Mouse (Mus musculus): ENCODE data around the gene Gm21981. TPM values are rescaled to one million over a fixed set of nuclear protein-coding genes. Genes with fewer than 3 reads are reported as not detected.

Gene Gm21981
- 0.20 and 0.39 TPM in 2 replicates for polyA plus RNA-seq (2012; rRNA removed)

- Histone ChIP-seq H3K4me3 (ENCODE audit: low read depth, low read length) (peak within 1 kb of the TSS; percentile 86), H3K36me3 (ENCODE audit: control insufficient read depth, insufficient read depth, low read length) (no peaks in the 10 kb centered on the region), H3K27ac (ENCODE audit: insufficient read depth, low read depth, low read length) (no peak within 1 kb of the TSS), H3K4me1 (ENCODE audit: control insufficient read depth, insufficient read depth, insufficient read length, low read length) (peaks cover 2% of the 10 kb centered on the region), H3K27me3 (ENCODE audit: control insufficient read depth, insufficient read depth, low read length) (no peaks in the 10 kb centered on the region)
- TF ChIP-seq POLR2A (IDR thresholded peaks at IDR 0.05; ENCODE audit: low read depth, low read length) (no peak), CTCF (IDR thresholded peaks at IDR 0.05; ENCODE audit: extremely low read depth, insufficient read length, insufficient replicate concordance, low read depth, low read length) (no peak)
- WGBS: 3% methylated on average over 3 of the region's 3 CpGs
Measured at GRCm38 (mm10) chr17:47694442-47694502, at the start of gene Gm21981. TSS of gene Gm21981 (minus strand) at chr17:47694455.

GRCm38 (mm10) chr17:47742991-47743734 lies 48.9 kb upstream of the Gm21981 start:
- peaks cover 16% of the 10 kb centered on the region for H3K4me1 ChIP-seq (ENCODE audit: control insufficient read depth, insufficient read depth, insufficient read length, low read length)
- TF ChIP-seq CTCF (IDR thresholded peaks at IDR 0.05; ENCODE audit: extremely low read depth, insufficient read length, insufficient replicate concordance, low read depth, low read length) (peak; percentile 34; the same call in 1 of the 2 replicates), POLR2A (IDR thresholded peaks at IDR 0.05; ENCODE audit: low read depth, low read length) (no peak)
- WGBS: 51% methylated on average over 16 of the region's 16 CpGs
- no peak overlapping the region for H3K4me3 ChIP-seq (ENCODE audit: low read depth, low read length)
- peaks cover 3% of the 10 kb centered on the region; the same call in 1 of the 2 replicates for H3K36me3 ChIP-seq (ENCODE audit: control insufficient read depth, insufficient read depth, low read length)
- H3K27ac ChIP-seq (ENCODE audit: insufficient read depth, low read depth, low read length): no peak overlapping the region
- no peaks in the 10 kb centered on the region for H3K27me3 ChIP-seq (ENCODE audit: control insufficient read depth, insufficient read depth, low read length)

- 65% methylated on average over 2 of the region's 2 CpGs for WGBS
- no peak overlapping the region for H3K4me3 ChIP-seq (ENCODE audit: low read depth, low read length)
- TF ChIP-seq CTCF (IDR thresholded peaks at IDR 0.05; ENCODE audit: extremely low read depth, insufficient read length, insufficient replicate concordance, low read depth, low read length) (no peak), POLR2A (IDR thresholded peaks at IDR 0.05; ENCODE audit: low read depth, low read length) (no peak)
- no peaks in the 10 kb centered on the region for H3K27me3 ChIP-seq (ENCODE audit: control insufficient read depth, insufficient read depth, low read length)
- H3K27ac ChIP-seq (ENCODE audit: insufficient read depth, low read depth, low read length): no peak overlapping the region
- H3K4me1 ChIP-seq (ENCODE audit: control insufficient read depth, insufficient read depth, insufficient read length, low read length): peaks cover 16% of the 10 kb centered on the region
- H3K36me3 ChIP-seq (ENCODE audit: control insufficient read depth, insufficient read depth, low read length): no peaks in the 10 kb centered on the region
Measured at GRCm38 (mm10) chr17:47740186-47740585, 45.9 kb upstream of the Gm21981 start.

- Histone ChIP-seq H3K4me1 (ENCODE audit: control insufficient read depth, insufficient read depth, insufficient read length, low read length) (peaks cover 16% of the 10 kb centered on the region), H3K27ac (ENCODE audit: insufficient read depth, low read depth, low read length) (peak overlapping the region; percentile 62), H3K36me3 (ENCODE audit: control insufficient read depth, insufficient read depth, low read length) (no peaks in the 10 kb centered on the region), H3K4me3 (ENCODE audit: low read depth, low read length) (peak overlapping the region; percentile 98), H3K27me3 (ENCODE audit: control insufficient read depth, insufficient read depth, low read length) (no peaks in the 10 kb centered on the region)
- 11% methylated on average over 20 of the region's 20 CpGs for WGBS
- TF ChIP-seq POLR2A (IDR thresholded peaks at IDR 0.05; ENCODE audit: low read depth, low read length) (no peak), CTCF (IDR thresholded peaks at IDR 0.05; ENCODE audit: extremely low read depth, insufficient read length, insufficient replicate concordance, low read depth, low read length) (no peak)
Measured at GRCm38 (mm10) chr17:47738879-47739798, 44.9 kb upstream of the Gm21981 start.

- Histone ChIP-seq H3K4me3 (ENCODE audit: low read depth, low read length) (peak overlapping the region; percentile 98), H3K27me3 (ENCODE audit: control insufficient read depth, insufficient read depth, low read length) (no peaks in the 10 kb centered on the region), H3K4me1 (ENCODE audit: control insufficient read depth, insufficient read depth, insufficient read length, low read length) (peaks cover 16% of the 10 kb centered on the region), H3K27ac (ENCODE audit: insufficient read depth, low read depth, low read length) (peak overlapping the region; percentile 62), H3K36me3 (ENCODE audit: control insufficient read depth, insufficient read depth, low read length) (no peaks in the 10 kb centered on the region)
- TF ChIP-seq POLR2A (IDR thresholded peaks at IDR 0.05; ENCODE audit: low read depth, low read length) (no peak), CTCF (IDR thresholded peaks at IDR 0.05; ENCODE audit: extremely low read depth, insufficient read length, insufficient replicate concordance, low read depth, low read length) (no peak)
- WGBS: 1% methylated on average over 52 of the region's 61 CpGs
Measured at GRCm38 (mm10) chr17:47738066-47738878, 44.0 kb upstream of the Gm21981 start.

GRCm38 (mm10) chr17:47737271-47738065 lies 43.2 kb upstream of the Gm21981 start:
- no peaks in the 10 kb centered on the region for H3K27me3 ChIP-seq (ENCODE audit: control insufficient read depth, insufficient read depth, low read length)
- peak overlapping the region; percentile 87 for H3K27ac ChIP-seq (ENCODE audit: insufficient read depth, low read depth, low read length)
- TF ChIP-seq CTCF (IDR thresholded peaks at IDR 0.05; ENCODE audit: extremely low read depth, insufficient read length, insufficient replicate concordance, low read depth, low read length) (no peak), POLR2A (IDR thresholded peaks at IDR 0.05; ENCODE audit: low read depth, low read length) (0 out of 2 replicates have a peak, but pooled peaks have one; percentile 10)
- H3K4me3 ChIP-seq (ENCODE audit: low read depth, low read length): peak overlapping the region; percentile 98
- peaks cover 16% of the 10 kb centered on the region for H3K4me1 ChIP-seq (ENCODE audit: control insufficient read depth, insufficient read depth, insufficient read length, low read length)
- no peaks in the 10 kb centered on the region for H3K36me3 ChIP-seq (ENCODE audit: control insufficient read depth, insufficient read depth, low read length)
- under 1% methylated on average over 49 of the region's 60 CpGs for WGBS

Measured in small intestine, adult 2 months (tissue).